Mouse (Mus musculus): ENCODE results near the gene Btn1a1.

- no peak for TF ChIP-seq POLR2A (IDR thresholded peaks at IDR 0.05; ENCODE audit: control insufficient read depth, extremely low read depth, insufficient read depth, low read length, poor library complexity)
- no peak for TF ChIP-seq CTCF (IDR thresholded peaks at IDR 0.05; ENCODE audit: borderline replicate concordance, control insufficient read depth, extremely low read depth, insufficient read depth, low read length, poor library complexity)
These were observed 35.8 kb downstream of the Btn1a1 start for GRCm38 (mm10) chr13:23429771-23430380.

Measured in thymus, adult 2 months (tissue).